Comparison of ENCODE assay signal across 9 mouse cellular contexts in the genomic region with DNA sequence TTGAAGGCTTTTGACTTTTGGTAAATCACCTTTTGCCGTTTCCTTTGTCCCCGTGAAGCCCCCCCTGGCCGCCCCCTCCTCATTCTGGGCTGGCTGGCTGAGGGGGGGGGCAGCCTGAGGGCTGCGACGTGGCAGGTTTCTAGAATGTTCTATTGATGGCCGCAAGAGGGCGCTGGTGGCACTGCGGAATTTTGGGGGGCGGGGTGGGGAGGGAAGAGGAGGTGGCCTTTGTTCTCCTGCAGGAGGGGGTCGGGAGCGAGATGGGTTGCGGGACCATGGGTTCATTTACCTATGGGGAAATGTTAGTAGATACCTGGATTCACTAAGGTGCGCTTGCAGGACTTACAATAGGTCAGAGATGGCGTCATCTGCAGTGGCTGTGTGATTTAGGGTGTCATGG. TPM values are rescaled to one million over a fixed set of nuclear protein-coding genes. Genes with fewer than 3 reads are reported as not detected.
A peak's percentile ranks its signal among the peaks of the same experiment; 100 is the strongest.
DNase-seq lines count a peak whose midpoint lies in the region; ATAC-seq and TF ChIP-seq lines count a peak whose summit lies in the region.
"Had no signal": no experiment of that assay in that cellular context is flagged by ENCODE, and none has a peak within 500 bp of the region (broad histone marks: within the 10 kb centered on the region; RNA-seq: fewer than 3 reads in every experiment).

No protein-coding gene starts in this region.

- no peaks in the 10 kb centered on the region for H3K36me3 ChIP-seq in erythroblast, embryonic 14.5 days (ENCODE audit: control insufficient read depth)
- H3K36me3 ChIP-seq in forebrain, embryonic 16.5 days (ENCODE audit: control insufficient read depth, insufficient read depth), result no peaks in the 10 kb centered on the region
- no peaks in the 10 kb centered on the region for H3K36me3 ChIP-seq in liver, embryonic 14.5 days (replicated peaks; ENCODE audit: control insufficient read depth, insufficient read depth, low read depth)

- WGBS in forebrain, embryonic 16.5 days, result 48% methylated on average over 14 of the region's 14 CpGs
- WGBS in liver, embryonic 14.5 days (ENCODE audit: insufficient replicate concordance), result 30% methylated on average over 14 of the region's 14 CpGs

- no peak for TF ChIP-seq EP300 in liver, embryonic 14.5 days (IDR thresholded peaks at IDR 0.05; ENCODE audit: low read depth)

- peak overlapping the region; percentile 73 for H3K9ac ChIP-seq in forebrain, embryonic 16.5 days (replicated peaks; ENCODE audit: low read depth, low read length)
- peak overlapping the region; percentile 45; the same call in 1 of the 2 replicates for H3K9ac ChIP-seq in liver, embryonic 14.5 days (replicated peaks)

- peaks cover 28% of the 10 kb centered on the region for H3K9me3 ChIP-seq in erythroblast, embryonic 14.5 days (ENCODE audit: control insufficient read depth, low read length)
- peaks cover 31% of the 10 kb centered on the region for H3K9me3 ChIP-seq in forebrain, embryonic 16.5 days (ENCODE audit: control insufficient read depth, low read length)
- no peaks in the 10 kb centered on the region for H3K9me3 ChIP-seq in liver, embryonic 14.5 days (ENCODE audit: control insufficient read depth, low read length)

- no peak for ATAC-seq in erythroblast, adult 5-6 weeks (replicated peaks; ENCODE audit: low FRiP score, poor library complexity, severe bottlenecking)
- ATAC-seq in forebrain, embryonic 16.5 days, result no peak
- ATAC-seq in liver, embryonic 14.5 days (ENCODE audit: insufficient read depth), result no peak

- peak; percentile 58 for TF ChIP-seq CTCF in liver, embryonic 14.5 days (IDR thresholded peaks at IDR 0.05; ENCODE audit: low read depth)

- peak overlapping the region; percentile 44 for H3K4me3 ChIP-seq in erythroblast, embryonic 14.5 days (replicated peaks)
- H3K4me3 ChIP-seq in forebrain, embryonic 16.5 days (replicated peaks; ENCODE audit: low read length), result peak overlapping the region; percentile 55
- peak overlapping the region; percentile 40 to 64 for H3K4me3 ChIP-seq in liver, embryonic 14.5 days (ENCODE audit: insufficient read depth in 1 of 2, low read depth in 2 of 2, low read length in 2 of 2)

- DNase-seq in right cerebral cortex, postnatal 14 days, result peak; percentile 58
- DNase-seq in right cerebral cortex, adult 2 months (ENCODE audit: low spot score in 2 of 2), result no peak
- no peak for DNase-seq in liver, embryonic 14.5 days (ENCODE audit: low read depth in 3 of 3, low spot score in 3 of 3)
- DNase-seq in yolk sac, embryonic 10.5 days (ENCODE audit: low spot score), result peak; percentile 76
- no peak for DNase-seq in frontal cortex, postnatal 14 days (ENCODE audit: low spot score in 2 of 2)

- peaks cover 27% of the 10 kb centered on the region for H3K27me3 ChIP-seq in erythroblast, embryonic 14.5 days (ENCODE audit: control insufficient read depth)
- H3K27me3 ChIP-seq in forebrain, embryonic 16.5 days (replicated peaks; ENCODE audit: control insufficient read depth, insufficient read depth, low read length), result no peaks in the 10 kb centered on the region
- H3K27me3 ChIP-seq in liver, embryonic 14.5 days (ENCODE audit: control insufficient read depth, insufficient read depth, low read length), result peaks cover 11% of the 10 kb centered on the region

- peak overlapping the region; percentile 57 for H3K4me2 ChIP-seq in forebrain, embryonic 16.5 days (ENCODE audit: low read length)
- H3K4me2 ChIP-seq in liver, embryonic 14.5 days (ENCODE audit: low read depth), result no peak overlapping the region

- H3K4me1 ChIP-seq in erythroblast, embryonic 14.5 days (ENCODE audit: control insufficient read depth), result no peaks in the 10 kb centered on the region
- peaks cover 7% of the 10 kb centered on the region for H3K4me1 ChIP-seq in forebrain, embryonic 16.5 days (replicated peaks; ENCODE audit: control insufficient read depth, insufficient read depth, low read length)
- no peaks in the 10 kb centered on the region for H3K4me1 ChIP-seq in liver, embryonic 14.5 days (replicated peaks; ENCODE audit: control insufficient read depth in 2 of 2, insufficient read depth in 2 of 2, low read length in 1 of 2)

- peak overlapping the region; percentile 78 for H3K27ac ChIP-seq in forebrain, embryonic 16.5 days (ENCODE audit: low read length)
- no peak overlapping the region for H3K27ac ChIP-seq in liver, embryonic 14.5 days

RNA-seq across cellular contexts. Expression of gene Rtl1, which starts 58.1 kb away (rescaled TPM):
- polyA plus RNA-seq in erythroblast, embryonic 14.5 days (2012), result 0.03 TPM in 1 of 2 replicates, not detected in the other
- not detected in 2 replicates for total RNA-seq in erythroblast, adult 5-6 weeks (2015; ENCODE audit: low replicate concordance)
- total RNA-seq in erythroblast, adult 5-6 weeks (2017; ENCODE audit: low replicate concordance), result not detected in 2 replicates
- 0.72 and 1.2 TPM in 2 replicates for polyA plus RNA-seq in forebrain, embryonic 16.5 days (2015; fragmentation: Nextera tagmentation; extraction: Ambion mirVana)
- polyA plus RNA-seq in liver, embryonic 14.5 days (2012; rRNA removed), result 0.82 and 1.1 TPM in 2 replicates
- polyA plus RNA-seq in liver, embryonic 14.5 days (2014; fragmentation: Nextera tagmentation; extraction: Ambion mirVana), result 0.34 and 0.41 TPM in 2 replicates
- polyA plus RNA-seq: gonadal fat pad, adult 2 months had no signal

Comparison
In these comparisons a context has a peak if more than half of its experiments do, and no peak if none do; other contexts are left out.
1. DNase-seq: peak in right cerebral cortex, postnatal 14 days (single experiment) and yolk sac, embryonic 10.5 days (single experiment); none in right cerebral cortex, adult 2 months (0 of 2), liver, embryonic 14.5 days (0 of 3) and frontal cortex, postnatal 14 days (0 of 2).
2. Peak in every context shown above with its lines, with median percentiles within 50 percentile points of each other: H3K4me3 ChIP-seq.